Mouse (Mus musculus): ENCODE data around the gene Cdsn. TPM values are rescaled to one million over a fixed set of nuclear protein-coding genes. Genes with fewer than 3 reads are reported as not detected.

The Cdsn gene
- polyA plus RNA-seq, 1 experiment from 2014 or later: 0.04 TPM

GRCm38 (mm10) chr17:35549437-35550142 is 2.3 kb upstream of the Cdsn start:
- Histone ChIP-seq H3K36me3 (ENCODE audit: insufficient read depth, low read length) (no peaks in the 10 kb centered on the region), H3K4me1 (ENCODE audit: insufficient read depth, low read depth, low read length) (peaks cover 13% of the 10 kb centered on the region), H3K9me3 (ENCODE audit: low read length) (no peaks in the 10 kb centered on the region), H3K4me2 (replicated peaks; ENCODE audit: low read depth, low read length) (peak overlapping the region; percentile 32), H3K4me3 (ENCODE audit: low read depth, low read length) (no peak overlapping the region), H3K9ac (replicated peaks; ENCODE audit: low read depth) (no peak overlapping the region), H3K27ac (ENCODE audit: low read length) (peak overlapping the region; percentile 70), H3K27me3 (replicated peaks; ENCODE audit: insufficient read depth, low read length) (no peaks in the 10 kb centered on the region)
- 23% methylated on average over 15 of the region's 15 CpGs for WGBS
- TF ChIP-seq CTCF (IDR thresholded peaks at IDR 0.05) (no peak), EP300 (IDR thresholded peaks at IDR 0.05) (no peak)
- peak; percentile 89 for ATAC-seq
- DNase-seq (ENCODE audit: low spot score): peak; percentile 86

- Histone ChIP-seq H3K9ac (replicated peaks; ENCODE audit: low read depth) (no peak overlapping the region), H3K4me2 (replicated peaks; ENCODE audit: low read depth, low read length) (no peak overlapping the region), H3K9me3 (ENCODE audit: low read length) (no peaks in the 10 kb centered on the region), H3K4me1 (ENCODE audit: insufficient read depth, low read depth, low read length) (peaks cover 13% of the 10 kb centered on the region), H3K36me3 (ENCODE audit: insufficient read depth, low read length) (no peaks in the 10 kb centered on the region), H3K4me3 (ENCODE audit: low read depth, low read length) (no peak overlapping the region), H3K27ac (ENCODE audit: low read length) (peak overlapping the region; percentile 70), H3K27me3 (replicated peaks; ENCODE audit: insufficient read depth, low read length) (no peaks in the 10 kb centered on the region)
- WGBS: 97% methylated on average over 4 of the region's 4 CpGs
- TF ChIP-seq EP300 (IDR thresholded peaks at IDR 0.05) (no peak), CTCF (IDR thresholded peaks at IDR 0.05) (peak; percentile 35; the same call in 1 of the 2 replicates)
- ATAC-seq (no peak), DNase-seq (ENCODE audit: low spot score) (no peak)
Observed at GRCm38 (mm10) chr17:35550143-35550494, 1.8 kb upstream of the Cdsn start.

GRCm38 (mm10) chr17:35550871-35551270 is 1.1 kb upstream of the Cdsn start:
- ATAC-seq (no peak), DNase-seq (ENCODE audit: low spot score) (no peak)
- Histone ChIP-seq H3K4me3 (ENCODE audit: low read depth, low read length) (no peak overlapping the region), H3K9me3 (ENCODE audit: low read length) (no peaks in the 10 kb centered on the region), H3K9ac (replicated peaks; ENCODE audit: low read depth) (no peak overlapping the region), H3K4me1 (ENCODE audit: insufficient read depth, low read depth, low read length) (peaks cover 13% of the 10 kb centered on the region), H3K4me2 (replicated peaks; ENCODE audit: low read depth, low read length) (no peak overlapping the region), H3K27ac (ENCODE audit: low read length) (no peak overlapping the region), H3K27me3 (replicated peaks; ENCODE audit: insufficient read depth, low read length) (no peaks in the 10 kb centered on the region), H3K36me3 (ENCODE audit: insufficient read depth, low read length) (no peaks in the 10 kb centered on the region)
- no peak for TF ChIP-seq EP300 (IDR thresholded peaks at IDR 0.05)
- no peak for TF ChIP-seq CTCF (IDR thresholded peaks at IDR 0.05)
- 57% methylated on average over 8 of the region's 8 CpGs for WGBS

GRCm38 (mm10) chr17:35554321-35554720 is 2.4 kb downstream of the Cdsn start:
- H3K9ac ChIP-seq (replicated peaks; ENCODE audit: low read depth): no peak overlapping the region
- peaks cover 5% of the 10 kb centered on the region for H3K4me1 ChIP-seq (ENCODE audit: insufficient read depth, low read depth, low read length)
- H3K4me2 ChIP-seq (replicated peaks; ENCODE audit: low read depth, low read length): no peak overlapping the region
- no peaks in the 10 kb centered on the region for H3K36me3 ChIP-seq (ENCODE audit: insufficient read depth, low read length)
- no peak overlapping the region for H3K4me3 ChIP-seq (ENCODE audit: low read depth, low read length)
- TF ChIP-seq CTCF (IDR thresholded peaks at IDR 0.05): no peak
- no peak for TF ChIP-seq EP300 (IDR thresholded peaks at IDR 0.05)
- no peaks in the 10 kb centered on the region for H3K27me3 ChIP-seq (replicated peaks; ENCODE audit: insufficient read depth, low read length)
- ATAC-seq (no peak), DNase-seq (ENCODE audit: low spot score) (no peak)
- 76% methylated on average over 5 of the region's 5 CpGs for WGBS
- H3K27ac ChIP-seq (ENCODE audit: low read length): no peak overlapping the region
- no peaks in the 10 kb centered on the region for H3K9me3 ChIP-seq (ENCODE audit: low read length)

- TF ChIP-seq CTCF (IDR thresholded peaks at IDR 0.05) (no peak), EP300 (IDR thresholded peaks at IDR 0.05) (no peak)
- H3K4me1 ChIP-seq (ENCODE audit: insufficient read depth, low read depth, low read length): peaks cover 4% of the 10 kb centered on the region
- H3K36me3 ChIP-seq (ENCODE audit: insufficient read depth, low read length): no peaks in the 10 kb centered on the region
- no peak overlapping the region for H3K4me3 ChIP-seq (ENCODE audit: low read depth, low read length)
- H3K4me2 ChIP-seq (replicated peaks; ENCODE audit: low read depth, low read length): no peak overlapping the region
- H3K27me3 ChIP-seq (replicated peaks; ENCODE audit: insufficient read depth, low read length): no peaks in the 10 kb centered on the region
- WGBS: 87% methylated on average over 17 of the region's 18 CpGs
- DNase-seq (ENCODE audit: low spot score) (no peak), ATAC-seq (no peak)
- H3K9me3 ChIP-seq (ENCODE audit: low read length): no peaks in the 10 kb centered on the region
- no peak overlapping the region for H3K9ac ChIP-seq (replicated peaks; ENCODE audit: low read depth)
- no peak overlapping the region for H3K27ac ChIP-seq (ENCODE audit: low read length)
Observed at GRCm38 (mm10) chr17:35554761-35555397, 3.0 kb downstream of the Cdsn start.

- ATAC-seq (no peak), DNase-seq (ENCODE audit: low spot score) (no peak)
- no peak overlapping the region for H3K27ac ChIP-seq (ENCODE audit: low read length)
- TF ChIP-seq CTCF (IDR thresholded peaks at IDR 0.05): no peak
- TF ChIP-seq EP300 (IDR thresholded peaks at IDR 0.05): no peak
- H3K4me1 ChIP-seq (ENCODE audit: insufficient read depth, low read depth, low read length): no peaks in the 10 kb centered on the region
- H3K9me3 ChIP-seq (ENCODE audit: low read length): no peaks in the 10 kb centered on the region
- no peak overlapping the region for H3K4me3 ChIP-seq (ENCODE audit: low read depth, low read length)
- WGBS: 78% methylated on average over 13 of the region's 13 CpGs
- no peaks in the 10 kb centered on the region for H3K27me3 ChIP-seq (replicated peaks; ENCODE audit: insufficient read depth, low read length)
- no peak overlapping the region for H3K4me2 ChIP-seq (replicated peaks; ENCODE audit: low read depth, low read length)
- H3K9ac ChIP-seq (replicated peaks; ENCODE audit: low read depth): no peak overlapping the region
- no peaks in the 10 kb centered on the region for H3K36me3 ChIP-seq (ENCODE audit: insufficient read depth, low read length)
Observed at GRCm38 (mm10) chr17:35556186-35556765, 4.3 kb downstream of the Cdsn start.
